Mouse (Mus musculus) thymus, postnatal 0 days (tissue): Measurements from ENCODE around the gene Ikzf1. TPM values are rescaled to one million over a fixed set of nuclear protein-coding genes. Genes with fewer than 3 reads are reported as not detected.

Experiments used
- DNase-seq: peaks from one replicate; pipeline ENCODE4 v3.0.0-alpha.2; 2015; ENCODE audit warnings: low spot score
- polyA plus RNA-seq: library from polyadenylated mRNA; unstranded; fragments of >200 nt; fragmentation: Nextera tagmentation; extraction: Ambion mirVana; gene quantifications from 2 replicates; pipeline ENCODE4 v1.2.1, GENCODE M21; 2015

Gene Ikzf1
- polyA plus RNA-seq, 1 experiment from 2014 or later: 91.7 TPM

- no peak for DNase-seq
These were observed 4.9 kb downstream of the Ikzf1 start for GRCm38 (mm10) chr11:11689701-11690058.

- peak; percentile 72 for DNase-seq
These were observed 5.4 kb downstream of the Ikzf1 start for GRCm38 (mm10) chr11:11690059-11690844.

GRCm38 (mm10) chr11:11690845-11691196 lies 6.0 kb downstream of the Ikzf1 start:
- no peak for DNase-seq

- DNase-seq: peak; percentile 50
These were observed 6.7 kb downstream of the Ikzf1 start for GRCm38 (mm10) chr11:11691324-11692058.

GRCm38 (mm10) chr11:11692558-11693166 lies 7.9 kb downstream of the Ikzf1 start:
- DNase-seq: no peak

GRCm38 (mm10) chr11:11693446-11693845 lies 8.6 kb downstream of the Ikzf1 start:
- no peak for DNase-seq

GRCm38 (mm10) chr11:11694072-11694471 lies 9.3 kb downstream of the Ikzf1 start:
- no peak for DNase-seq

- no peak for DNase-seq
These were observed 9.8 kb downstream of the Ikzf1 start for GRCm38 (mm10) chr11:11694472-11695177.

GRCm38 (mm10) chr11:11695211-11695887 lies 10.5 kb downstream of the Ikzf1 start:
- DNase-seq: no peak

- DNase-seq: no peak
These were observed 11.1 kb downstream of the Ikzf1 start for GRCm38 (mm10) chr11:11695907-11696306.

- no peak for DNase-seq
These were observed 12.0 kb downstream of the Ikzf1 start for GRCm38 (mm10) chr11:11696814-11697213.

GRCm38 (mm10) chr11:11701378-11701777 lies 16.6 kb downstream of the Ikzf1 start:
- DNase-seq: no peak

- no peak for DNase-seq
These were observed 19.0 kb downstream of the Ikzf1 start for GRCm38 (mm10) chr11:11703776-11704175.

- DNase-seq: no peak
These were observed 23.4 kb downstream of the Ikzf1 start for GRCm38 (mm10) chr11:11708154-11708719.

- no peak for DNase-seq
These were observed 24.5 kb downstream of the Ikzf1 start for GRCm38 (mm10) chr11:11709311-11709710.

- DNase-seq: no peak
These were observed 25.9 kb downstream of the Ikzf1 start for GRCm38 (mm10) chr11:11710718-11711117.

- peak; percentile 60 for DNase-seq
These were observed 26.9 kb downstream of the Ikzf1 start for GRCm38 (mm10) chr11:11711748-11712147.

GRCm38 (mm10) chr11:11714676-11715075 lies 29.9 kb downstream of the Ikzf1 start:
- DNase-seq: no peak

- DNase-seq: no peak
These were observed 31.3 kb downstream of the Ikzf1 start for GRCm38 (mm10) chr11:11715963-11716691.

GRCm38 (mm10) chr11:11716692-11717037 lies 31.9 kb downstream of the Ikzf1 start:
- peak; percentile 70 for DNase-seq
